Mouse (Mus musculus) gonadal fat pad, adult 2 months (tissue): ENCODE results near the gene 2200002J24Rik. TPM values are rescaled to one million over a fixed set of nuclear protein-coding genes. Genes with fewer than 3 reads are reported as not detected.
"Not testable (repeated sequence)": the region's sequence is repeated elsewhere in the genome, so short reads cannot be mapped to it uniquely, and the experiment has no call there.

Experiments used
- DNase-seq: peaks from one replicate; pipeline ENCODE4 v3.0.0-alpha.2; 2012; ENCODE audit warnings: low read depth
- polyA plus RNA-seq: library from polyadenylated mRNA; depleted of rRNA; stranded (reverse); fragments of >200 nt; gene quantifications from 2 replicates; pipeline ENCODE4 v1.2.3, GENCODE M21; 2012; rRNA removed

Gene 2200002J24Rik
- polyA plus RNA-seq, 1 experiment = 0.66 TPM

- no peak for DNase-seq
Measured at GRCm38 (mm10) chr7:30728739-30729395, 30.1 kb downstream of the 2200002J24Rik start.

GRCm38 (mm10) chr7:30729396-30730063 is 30.8 kb downstream of the 2200002J24Rik start, which contains the start of gene Tmem147:
Gene Tmem147, minus strand, starts transcription at chr7:30729540.
- peak; percentile 94 for DNase-seq

GRCm38 (mm10) chr7:30730064-30730722 is 31.5 kb downstream of the 2200002J24Rik start:
- not testable (repeated sequence) for DNase-seq

- no peak for DNase-seq
Measured at GRCm38 (mm10) chr7:30736211-30736610, 37.5 kb downstream of the 2200002J24Rik start.

GRCm38 (mm10) chr7:30742570-30742969 is 43.8 kb downstream of the 2200002J24Rik start:
- DNase-seq = not testable (repeated sequence)

GRCm38 (mm10) chr7:30743617-30744016 is 44.9 kb downstream of the 2200002J24Rik start, which contains the start of gene Gapdhs:
Gene Gapdhs, minus strand, starts transcription at chr7:30743681.
- not testable (repeated sequence) for DNase-seq

- DNase-seq = no peak
Measured at GRCm38 (mm10) chr7:30744022-30744598, 45.4 kb downstream of the 2200002J24Rik start.

- no peak for DNase-seq
Measured at GRCm38 (mm10) chr7:30747525-30748204, 48.9 kb downstream of the 2200002J24Rik start.

Other genes with a start within 250 kb of the 2200002J24Rik start
- gene Kirrel2, start 241.2 kb upstream of the 2200002J24Rik start, polyA plus RNA-seq = not detected in 2 replicates
- not detected in 2 replicates for gene Nphs1, start 240.6 kb upstream of the 2200002J24Rik start, polyA plus RNA-seq
- gene Prodh2, start 205.3 kb upstream of the 2200002J24Rik start, polyA plus RNA-seq = 0.19 and 0.20 TPM in 2 replicates
- 9.3 and 13.5 TPM in 2 replicates for gene Arhgap33, start 163.9 kb upstream of the 2200002J24Rik start, polyA plus RNA-seq
- gene Hspb6, start 146.7 kb upstream of the 2200002J24Rik start, polyA plus RNA-seq = 68.9 and 72.1 TPM in 2 replicates
- gene Proser3, start 146.6 kb upstream of the 2200002J24Rik start, polyA plus RNA-seq = 13.3 and 13.9 TPM in 2 replicates
- gene Lin37, start 139.1 kb upstream of the 2200002J24Rik start, polyA plus RNA-seq = 28.9 and 31.8 TPM in 2 replicates
- gene U2af1l4, start 135.6 kb upstream of the 2200002J24Rik start, polyA plus RNA-seq = 46.8 and 55.9 TPM in 2 replicates
- 1.4 and 1.6 TPM in 2 replicates for gene Gm49396, start 135.6 kb upstream of the 2200002J24Rik start, polyA plus RNA-seq
- 134 and 146 TPM in 2 replicates for gene Psenen, start 135.3 kb upstream of the 2200002J24Rik start, polyA plus RNA-seq
- 4.0 and 5.0 TPM in 2 replicates for gene Igflr1, start 133.5 kb upstream of the 2200002J24Rik start, polyA plus RNA-seq
- gene Kmt2b, start 110.2 kb upstream of the 2200002J24Rik start, polyA plus RNA-seq = 37.4 and 45.6 TPM in 2 replicates
- gene Zbtb32, start 100.0 kb upstream of the 2200002J24Rik start, polyA plus RNA-seq = 1.8 and 2.1 TPM in 2 replicates
- 128 and 176 TPM in 2 replicates for gene Upk1a, start 86.1 kb upstream of the 2200002J24Rik start, polyA plus RNA-seq
- gene Cox6b1, start 72.8 kb upstream of the 2200002J24Rik start, polyA plus RNA-seq = 518 and 792 TPM in 2 replicates
- not detected in 2 replicates for gene Etv2, start 63.1 kb upstream of the 2200002J24Rik start, polyA plus RNA-seq
- 46.1 and 54.3 TPM in 2 replicates for gene Rbm42, start 48.6 kb upstream of the 2200002J24Rik start, polyA plus RNA-seq
- 8.6 and 9.7 TPM in 2 replicates for gene Haus5, start 33.9 kb upstream of the 2200002J24Rik start, polyA plus RNA-seq
- gene Pmis2, start 27.3 kb upstream of the 2200002J24Rik start, polyA plus RNA-seq = 0.41 and 0.46 TPM in 2 replicates
- gene Atp4a, start 13.3 kb downstream of the 2200002J24Rik start, polyA plus RNA-seq = 80.5 and 104 TPM in 2 replicates
- 216 and 270 TPM in 2 replicates for gene Tmem147, start 30.6 kb downstream of the 2200002J24Rik start, polyA plus RNA-seq
- 22.6 and 32.2 TPM in 2 replicates for gene Gapdhs, start 44.8 kb downstream of the 2200002J24Rik start, polyA plus RNA-seq
- 3.8 and 4.7 TPM in 2 replicates for gene Sbsn, start 52.5 kb downstream of the 2200002J24Rik start, polyA plus RNA-seq
- 11.1 and 17.7 TPM in 2 replicates for gene Dmkn, start 64.8 kb downstream of the 2200002J24Rik start, polyA plus RNA-seq
- 1.5 TPM in 1 of 2 replicates, not detected in the other for gene Krtdap, start 89.0 kb downstream of the 2200002J24Rik start, polyA plus RNA-seq
- 45.9 and 62.5 TPM in 2 replicates for gene Ffar2, start 124.8 kb downstream of the 2200002J24Rik start, polyA plus RNA-seq
- gene Ffar3, start 157.3 kb downstream of the 2200002J24Rik start, polyA plus RNA-seq = not detected in 2 replicates
- 0.04 and 0.05 TPM in 2 replicates for gene Ffar1, start 162.6 kb downstream of the 2200002J24Rik start, polyA plus RNA-seq
- 0.81 and 1.1 TPM in 2 replicates for gene Cd22, start 181.4 kb downstream of the 2200002J24Rik start, polyA plus RNA-seq
- gene Mag, start 215.9 kb downstream of the 2200002J24Rik start, polyA plus RNA-seq = 0.61 and 0.65 TPM in 2 replicates
- gene Hamp2, start 225.8 kb downstream of the 2200002J24Rik start, polyA plus RNA-seq = 1.1 and 2.7 TPM in 2 replicates
- 0.76 and 8.4 TPM in 2 replicates for gene Hamp, start 245.1 kb downstream of the 2200002J24Rik start, polyA plus RNA-seq